Mouse (Mus musculus) cerebellum, adult (tissue): ENCODE data around the gene Gopc.

Experiments
- ATAC-seq: cut with Nextera tagmentation; 2 replicates; pipeline ENCODE4 v1.9.2; 2017; ENCODE audit warnings: mild to moderate bottlenecking, moderate library complexity, mixed read lengths; ENCODE audit not compliant: insufficient number of reproducible peaks, low FRiP score, low TSS enrichment

Gene Gopc

DNA sequence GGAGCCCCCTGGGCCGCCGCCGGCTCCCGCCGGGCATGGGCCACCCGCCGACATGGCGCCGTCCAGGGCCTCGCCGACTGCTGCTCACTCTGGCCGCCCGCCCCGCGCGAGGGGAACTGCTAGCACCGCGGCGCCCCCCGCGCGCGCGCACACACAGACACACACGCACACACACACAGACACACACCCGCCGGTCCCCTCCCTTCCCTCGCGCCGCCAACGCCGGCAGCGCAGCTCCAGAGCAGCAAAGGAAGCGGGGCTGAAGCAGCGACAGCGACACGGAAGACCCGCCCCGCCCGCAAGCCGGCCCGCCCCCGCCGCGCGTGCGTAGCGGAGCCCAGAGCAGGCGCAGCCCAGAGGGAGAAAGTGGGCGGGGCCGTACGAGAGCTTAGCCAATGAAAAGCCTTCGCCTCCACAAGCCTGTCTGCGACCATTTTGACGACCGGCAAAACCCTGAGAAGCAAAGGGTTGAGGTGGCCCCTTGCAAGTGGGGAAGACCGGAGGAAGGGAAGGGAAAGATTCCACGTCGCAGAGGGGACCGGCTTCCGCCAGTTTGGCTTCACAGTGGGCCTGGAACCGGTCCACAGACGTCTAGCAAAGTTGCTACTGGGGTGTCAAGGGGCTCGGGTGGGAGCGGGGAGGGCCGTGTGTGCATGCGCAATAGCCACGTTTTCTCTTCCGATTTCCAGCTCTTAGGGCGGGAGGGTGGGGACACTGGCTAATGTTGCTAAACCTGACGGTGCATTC, at the start of gene Gopc:
Gene Gopc (minus strand): TSS at position 280 of the 747 bp plus-strand sequence.
- peak; percentile 93 for ATAC-seq

DNA sequence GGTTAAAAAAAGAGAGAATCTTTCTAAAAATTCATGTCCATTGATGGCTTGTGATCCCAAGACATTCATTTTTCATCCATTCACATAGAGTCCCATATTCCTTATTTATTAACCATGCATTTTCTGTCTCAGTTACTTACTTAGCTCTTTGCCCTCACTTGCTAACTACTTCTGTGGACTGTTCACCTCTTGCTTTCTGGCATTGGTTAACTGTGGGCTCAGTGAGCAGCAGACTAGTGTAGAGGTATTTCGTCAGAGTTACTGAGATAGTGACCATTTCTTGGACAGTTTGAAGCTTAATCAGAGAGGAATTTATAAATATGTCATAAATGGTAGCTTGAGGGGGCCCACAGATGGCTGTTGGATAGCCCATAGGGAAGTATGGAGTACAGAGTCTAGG, 49.0 kb upstream of the Gopc start:
- no peak for ATAC-seq

DNA sequence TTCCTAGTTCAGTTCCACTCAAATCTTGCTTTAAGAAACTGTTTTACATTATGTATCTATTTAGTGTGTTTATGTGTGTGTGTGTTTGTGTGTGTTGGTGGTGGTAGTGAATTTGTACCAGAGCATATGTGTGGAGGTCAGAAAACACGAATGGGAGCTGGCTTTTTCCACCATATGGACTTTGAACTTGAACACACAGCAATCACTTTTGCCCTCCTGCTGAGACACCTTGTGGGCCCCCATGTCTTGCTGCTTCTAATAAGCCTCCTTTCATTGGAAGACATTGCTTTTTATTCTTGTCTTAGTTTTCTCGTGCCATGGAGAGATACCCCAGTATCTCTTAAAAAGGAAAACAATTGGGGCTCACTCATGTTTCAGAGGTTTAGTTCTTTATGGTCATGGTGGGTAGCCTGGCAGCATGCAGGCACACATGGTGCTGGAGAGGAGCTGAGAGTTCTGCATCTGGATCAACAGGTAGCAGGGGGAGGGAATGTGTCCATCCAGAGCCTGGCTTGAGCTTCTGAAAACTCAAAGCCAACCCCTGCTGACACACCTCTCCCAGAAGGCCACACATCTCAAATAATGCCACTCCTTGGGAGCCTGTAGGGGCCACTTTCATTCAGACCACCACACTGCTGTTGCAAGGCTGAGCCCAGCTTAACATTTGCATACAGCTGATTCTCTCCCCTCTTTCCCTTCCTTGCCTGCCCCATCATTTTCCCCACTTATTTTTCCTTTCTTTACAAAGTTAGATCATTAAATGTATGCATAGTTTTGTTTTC, 45.9 kb upstream of the Gopc start:
- ATAC-seq: no peak

DNA sequence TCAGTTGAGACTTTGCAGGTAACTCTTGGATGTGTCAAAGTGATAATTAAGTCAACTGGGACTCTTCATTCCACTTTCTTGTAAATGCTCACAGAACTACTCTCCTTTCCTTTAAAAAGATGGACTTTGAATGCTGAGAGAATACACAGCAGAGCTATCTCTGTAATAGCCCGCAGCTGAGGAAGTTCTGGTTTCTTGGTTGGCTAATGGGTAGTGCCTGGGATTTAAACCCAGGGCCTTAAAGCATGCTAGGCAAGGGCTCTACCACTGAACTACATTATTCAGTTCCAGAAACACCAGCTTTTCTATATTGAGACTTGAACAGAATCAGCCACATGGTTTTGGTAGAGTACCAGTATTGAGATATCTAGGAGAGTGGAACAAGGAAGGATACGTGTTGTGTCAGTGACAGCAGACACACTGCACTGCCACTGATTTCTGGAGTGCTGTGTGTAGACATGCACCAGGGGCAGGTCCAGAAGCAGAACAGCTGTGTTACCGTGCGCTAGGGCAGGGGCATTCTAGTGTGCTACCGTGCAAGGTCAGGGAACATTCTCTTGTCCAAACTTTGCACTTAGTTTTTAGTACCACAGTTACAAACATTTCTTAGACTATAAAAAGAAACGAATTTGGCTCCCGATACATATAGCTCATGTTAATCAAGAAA, 44.5 kb upstream of the Gopc start:
- ATAC-seq: no peak

DNA sequence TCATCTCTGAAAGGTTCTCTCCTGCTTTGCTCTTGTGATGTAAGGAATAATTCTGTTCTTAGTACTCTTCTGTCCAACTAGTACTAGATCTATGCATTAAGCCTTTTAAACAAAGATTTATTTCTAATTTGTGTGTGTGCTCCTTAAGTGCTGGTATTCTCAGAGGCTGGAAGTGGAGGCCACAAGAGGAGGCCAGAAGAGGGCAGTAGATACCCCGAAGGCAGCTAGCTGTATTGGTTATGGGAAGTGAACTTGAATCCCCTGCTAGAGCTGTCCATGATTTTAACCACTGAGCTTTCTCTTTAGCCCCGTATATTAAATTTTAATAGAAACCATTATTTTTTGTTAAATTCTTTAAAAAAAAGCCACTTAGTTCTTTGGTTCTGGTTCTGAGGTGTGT, 41.2 kb upstream of the Gopc start:
- no peak for ATAC-seq

DNA sequence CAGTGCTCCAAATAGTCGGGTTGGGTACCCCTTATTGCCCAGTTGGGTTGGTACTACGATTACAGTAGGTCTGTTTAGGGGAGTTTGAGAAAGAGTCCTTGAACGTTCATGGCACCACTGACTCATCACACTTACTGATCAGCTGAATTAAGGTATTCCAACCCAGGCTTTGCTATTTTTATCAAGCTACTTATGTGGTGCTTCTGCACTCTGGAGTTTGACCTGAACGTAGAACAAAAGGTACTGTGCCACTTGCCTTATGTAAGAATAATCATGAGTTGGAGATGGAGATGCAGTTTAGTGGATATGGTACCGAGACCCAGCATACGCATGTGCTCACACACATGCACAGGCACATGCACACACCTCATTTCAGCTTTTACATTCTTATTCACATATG, 39.8 kb upstream of the Gopc start:
- no peak for ATAC-seq

DNA sequence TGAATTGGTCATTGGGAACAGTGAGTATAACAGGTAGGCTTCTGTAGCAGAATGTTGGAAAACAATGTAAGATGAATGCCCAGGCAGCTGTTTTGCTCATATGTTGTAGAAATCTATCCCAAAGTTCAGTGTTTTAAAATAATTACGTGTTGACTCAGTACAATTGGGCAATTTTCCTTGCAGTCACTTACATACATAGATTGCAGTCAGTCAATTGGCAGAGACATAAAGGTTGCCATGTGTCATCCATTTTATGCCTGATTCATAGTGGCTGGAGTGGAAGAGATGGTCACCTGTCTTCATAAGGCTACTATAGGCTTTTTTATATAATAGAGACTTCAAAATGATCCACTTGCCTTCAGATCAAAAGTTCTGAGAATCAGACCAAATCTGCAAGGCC, 38.6 kb upstream of the Gopc start:
- ATAC-seq: no peak

DNA sequence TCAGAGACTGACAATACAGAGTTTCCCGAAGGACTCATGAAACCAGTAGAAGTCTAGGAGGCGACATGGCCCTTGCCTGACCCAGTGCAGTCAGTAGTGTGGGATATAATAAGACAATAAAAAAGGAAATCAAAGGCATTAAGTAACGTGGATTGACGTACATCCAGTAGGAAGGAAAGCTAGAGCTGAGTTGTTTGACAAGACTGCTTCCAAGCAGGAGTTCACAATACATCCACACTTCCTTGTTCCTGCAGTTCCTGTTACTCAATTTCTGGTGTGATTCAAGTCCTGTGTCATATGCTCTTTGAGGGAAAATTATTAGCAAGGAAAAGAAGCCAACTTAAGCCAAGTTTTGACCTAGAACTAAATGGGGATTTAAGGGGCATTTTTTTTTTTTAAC, 37.5 kb upstream of the Gopc start:
- no peak for ATAC-seq

DNA sequence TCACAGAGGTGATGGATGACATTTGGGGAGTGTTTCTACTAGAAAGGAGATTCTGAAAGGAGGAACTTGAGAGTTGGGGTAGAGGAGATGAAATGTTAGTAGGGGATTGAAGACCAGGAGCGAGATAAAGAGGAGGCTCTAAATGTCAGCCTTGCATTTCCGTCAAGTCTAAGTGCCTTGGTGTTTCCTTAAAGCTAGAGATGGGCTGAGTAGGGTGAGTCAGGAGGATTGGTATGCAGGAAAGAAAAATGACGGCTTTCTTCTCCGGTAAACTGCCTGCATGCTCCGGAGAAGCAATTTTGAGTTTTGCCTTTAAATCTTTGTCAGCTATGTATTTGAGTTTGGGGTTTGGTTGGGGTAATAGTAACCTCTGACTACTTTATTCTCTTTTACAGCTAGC, 37.0 kb upstream of the Gopc start:
- no peak for ATAC-seq

DNA sequence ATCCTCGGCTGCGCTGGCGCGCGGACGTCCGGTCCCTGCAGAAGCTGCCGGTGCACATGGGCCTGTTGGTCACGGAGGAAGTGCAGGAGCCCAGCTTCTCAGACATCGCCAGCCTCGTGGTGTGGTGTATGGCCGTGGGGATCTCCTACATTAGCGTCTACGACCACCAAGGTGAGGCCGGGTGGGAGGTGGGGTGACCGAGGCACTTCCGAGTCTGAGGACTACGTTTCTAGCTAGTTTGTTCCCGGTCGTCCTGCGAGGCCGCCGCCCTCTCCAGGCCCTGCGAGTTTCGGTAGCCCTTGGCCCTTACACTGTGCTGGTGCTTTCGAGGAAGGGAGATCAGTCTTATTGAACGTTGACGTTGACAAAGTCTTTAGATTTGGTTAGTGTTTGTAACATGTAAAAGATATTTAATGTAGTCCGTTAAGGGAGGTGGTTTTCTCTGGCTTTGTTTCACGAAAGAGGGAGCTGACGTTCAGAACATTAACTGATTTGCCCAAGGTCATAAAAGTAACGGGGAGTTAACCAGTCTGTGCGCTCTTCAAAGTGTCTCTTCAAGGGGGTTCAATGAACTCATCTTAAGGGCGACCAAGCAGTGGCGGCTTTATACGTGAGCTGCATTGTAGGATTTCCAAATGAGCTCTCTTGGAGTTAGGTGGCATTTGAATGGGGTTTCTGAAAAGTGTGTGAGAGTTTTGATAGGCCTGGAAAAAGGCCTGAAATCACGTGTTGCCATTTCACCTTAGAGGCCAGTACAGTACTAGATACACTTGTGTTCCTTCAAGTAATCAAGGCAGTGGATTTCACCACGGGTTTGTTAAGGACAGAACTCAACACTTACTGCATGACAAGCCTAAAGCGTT, 36.3 kb upstream of the Gopc start:
- ATAC-seq: no peak; the same call in 1 of the 2 replicates

DNA sequence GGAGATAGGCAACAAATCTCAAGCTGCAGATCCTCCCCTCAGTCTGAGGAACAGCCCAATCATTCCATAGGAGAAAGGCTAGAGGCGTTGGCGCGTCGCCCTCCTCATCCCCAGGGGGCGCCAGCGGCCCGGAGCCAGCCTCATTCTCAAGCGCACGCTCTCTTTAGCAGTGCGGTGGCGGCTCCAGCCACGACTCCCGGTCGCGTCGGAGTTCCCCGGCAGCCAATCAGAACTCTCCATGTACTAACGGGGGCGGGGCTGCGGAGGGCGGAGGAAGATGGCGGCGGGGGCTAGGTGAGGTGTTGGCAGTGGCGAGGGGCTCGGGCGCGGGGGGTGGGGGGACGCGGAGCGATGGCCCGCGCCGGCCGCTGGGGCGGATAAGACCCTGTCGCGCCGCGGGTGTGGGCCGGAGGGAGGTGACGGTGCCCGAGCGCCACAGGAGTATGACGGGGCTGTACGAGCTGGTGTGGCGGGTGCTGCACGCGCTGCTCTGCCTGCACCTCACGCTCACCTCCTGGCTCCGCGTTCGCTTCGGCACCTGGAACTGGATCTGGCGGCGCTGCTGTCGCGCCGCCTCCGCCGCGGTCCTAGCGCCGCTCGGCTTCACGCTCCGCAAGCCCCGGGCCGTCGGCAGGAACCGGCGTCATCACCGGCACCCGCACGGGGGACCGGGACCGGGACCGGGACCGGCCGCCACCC, 35.5 kb upstream of the Gopc start, which contains the start of gene Nus1:
Gene Nus1 (plus strand): TSS at position 249 of the 699 bp plus-strand sequence.
- ATAC-seq: peak; percentile 93

DNA sequence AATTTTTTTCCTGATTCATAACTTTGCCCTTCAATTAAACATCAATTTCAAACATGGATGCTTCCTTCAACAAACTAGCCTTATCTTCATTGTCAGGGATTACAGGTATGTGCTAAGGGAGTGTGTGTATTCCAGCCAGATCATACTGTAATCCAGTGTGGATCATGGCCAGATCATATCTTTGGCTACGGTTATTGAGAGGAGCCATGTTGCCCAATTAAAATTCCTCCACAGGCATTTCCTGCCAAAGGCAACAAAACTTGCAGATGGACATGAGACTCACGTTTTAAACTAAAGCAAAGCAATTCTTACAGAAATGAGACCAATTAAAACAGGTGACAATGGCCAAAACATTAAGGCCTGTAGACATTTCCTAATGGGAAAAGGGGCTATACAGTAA, 34.5 kb upstream of the Gopc start:
- no peak for ATAC-seq

DNA sequence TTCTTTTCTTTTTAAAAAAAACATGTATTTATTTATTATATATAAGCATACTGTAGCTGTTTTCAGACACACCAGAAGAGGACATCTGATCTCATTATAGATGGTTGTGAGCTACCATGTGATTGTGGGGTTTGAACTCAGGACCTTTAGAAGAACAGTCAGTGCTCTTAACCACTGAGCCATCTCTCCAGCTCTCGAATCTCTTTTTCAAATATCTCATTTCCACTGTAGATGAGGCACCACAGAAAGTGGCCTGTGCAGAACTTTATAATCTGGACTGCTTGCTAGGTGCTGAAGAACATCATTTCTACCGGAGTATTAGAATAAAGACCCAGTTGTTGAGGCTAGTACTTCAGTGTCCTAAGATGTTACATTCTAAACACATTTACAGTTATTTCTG, 33.1 kb upstream of the Gopc start:
- ATAC-seq: no peak

DNA sequence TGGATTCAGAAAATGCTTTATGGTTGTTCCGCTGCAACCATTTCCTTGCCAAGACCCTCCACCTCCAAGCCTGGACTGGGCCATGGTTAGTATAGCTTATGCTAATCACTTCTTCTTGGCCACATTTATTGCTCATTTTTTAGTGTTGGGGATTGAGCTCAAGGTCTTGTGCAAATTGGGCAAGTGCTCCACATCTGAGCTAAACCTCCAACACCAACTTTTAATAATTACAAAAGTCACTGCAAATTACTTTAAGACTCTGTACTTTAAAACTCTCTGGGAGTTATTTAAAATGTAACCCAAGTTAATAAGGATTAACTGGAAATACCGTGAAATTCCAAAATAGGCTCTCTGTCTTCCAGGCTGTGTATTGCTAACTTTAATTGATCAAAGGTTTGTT, 25.6 kb upstream of the Gopc start:
- ATAC-seq: no peak

DNA sequence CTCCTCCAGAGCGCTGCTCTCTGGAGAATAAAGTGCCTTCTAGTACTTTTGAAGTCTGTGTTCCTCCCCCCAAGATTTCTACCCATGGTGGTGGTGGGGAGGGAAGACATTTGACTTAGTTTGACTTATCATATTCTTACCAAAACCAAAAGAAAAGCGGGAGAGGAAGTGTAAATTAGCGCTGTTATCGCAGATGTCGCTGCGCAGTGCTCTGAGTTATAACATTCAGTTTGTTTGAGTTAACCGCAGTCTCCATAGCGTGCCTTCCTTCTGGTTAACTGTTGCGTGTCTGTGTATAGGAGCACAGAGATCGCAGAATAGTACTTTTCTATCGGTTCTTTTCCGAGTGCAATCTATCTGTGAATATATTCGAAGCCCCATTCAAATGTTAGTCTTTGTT, 23.2 kb upstream of the Gopc start:
- no peak for ATAC-seq

DNA sequence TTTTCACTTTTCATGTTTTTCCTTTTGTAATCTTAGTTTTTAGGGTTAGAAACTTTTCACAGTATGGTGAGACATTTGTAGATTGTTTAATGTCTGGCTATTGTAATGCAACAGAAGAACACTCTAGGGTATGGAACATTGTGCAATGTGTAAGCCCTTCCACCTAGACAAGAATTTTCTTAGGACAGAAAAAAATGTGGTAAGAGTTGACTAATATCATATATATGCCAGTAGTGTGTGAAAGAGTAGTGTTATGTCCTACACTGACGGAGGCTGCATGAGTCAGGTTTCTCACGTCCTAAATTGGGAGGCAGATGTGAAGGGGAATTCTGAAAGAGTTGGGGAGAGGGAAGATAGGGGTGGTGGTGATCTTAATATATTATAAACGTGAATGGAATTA, 17.8 kb upstream of the Gopc start:
- ATAC-seq: no peak

DNA sequence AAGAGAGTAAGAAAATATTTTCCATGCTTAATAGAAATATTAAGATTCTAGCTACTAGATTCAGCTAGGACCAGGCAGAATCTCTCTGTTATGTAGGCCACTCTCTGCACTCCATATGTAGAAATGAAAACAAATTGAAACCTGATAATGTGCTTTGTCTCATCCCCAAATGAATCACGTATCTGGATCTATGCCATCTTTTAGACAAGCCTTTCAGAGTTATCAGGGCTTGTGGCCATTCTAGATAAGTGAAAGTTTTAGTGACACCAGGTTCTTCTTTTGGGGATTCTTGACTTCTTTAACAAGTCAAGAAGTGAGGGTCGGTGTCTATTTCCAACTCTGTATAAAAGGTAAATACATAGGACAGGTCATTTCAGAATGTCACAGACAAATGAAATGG, 16.8 kb upstream of the Gopc start:
- no peak for ATAC-seq

DNA sequence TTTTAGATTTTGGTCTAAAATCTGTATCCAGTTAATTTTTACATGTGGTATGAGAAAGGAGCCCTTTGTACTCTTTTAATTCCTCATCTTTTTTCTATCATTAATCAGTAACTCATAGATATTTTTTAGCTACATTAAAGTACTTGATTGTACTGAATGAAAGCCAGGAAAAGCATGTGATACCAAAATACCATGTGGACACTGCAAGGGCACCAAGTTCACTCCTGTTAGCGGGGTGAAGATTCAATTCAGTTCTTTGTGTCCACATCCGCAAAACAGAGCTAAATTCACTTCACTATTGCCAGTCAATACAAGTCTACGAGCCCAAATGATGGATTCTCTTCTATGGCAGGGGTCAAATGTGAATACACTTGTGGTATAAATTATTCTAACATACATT, 14.7 kb upstream of the Gopc start:
- no peak for ATAC-seq

DNA sequence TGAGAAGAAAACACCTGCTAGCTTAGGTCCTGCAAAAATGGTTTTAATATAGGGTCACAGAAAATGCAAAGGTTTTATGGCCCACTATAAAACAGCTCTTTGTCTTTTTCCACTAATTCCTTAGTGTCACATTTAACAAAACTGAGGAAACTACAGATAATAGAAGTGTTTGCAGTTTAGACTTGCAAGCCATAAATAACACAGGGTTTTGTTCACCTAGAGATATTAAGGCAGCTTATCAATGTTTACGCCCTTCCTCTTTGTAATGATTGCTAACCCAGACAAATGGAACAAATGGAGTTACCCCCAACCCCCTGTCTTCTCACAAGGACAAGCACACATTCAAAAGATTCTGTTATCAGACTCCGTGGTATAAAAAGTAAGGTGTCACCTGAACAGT, 9.3 kb upstream of the Gopc start:
- ATAC-seq: no peak

DNA sequence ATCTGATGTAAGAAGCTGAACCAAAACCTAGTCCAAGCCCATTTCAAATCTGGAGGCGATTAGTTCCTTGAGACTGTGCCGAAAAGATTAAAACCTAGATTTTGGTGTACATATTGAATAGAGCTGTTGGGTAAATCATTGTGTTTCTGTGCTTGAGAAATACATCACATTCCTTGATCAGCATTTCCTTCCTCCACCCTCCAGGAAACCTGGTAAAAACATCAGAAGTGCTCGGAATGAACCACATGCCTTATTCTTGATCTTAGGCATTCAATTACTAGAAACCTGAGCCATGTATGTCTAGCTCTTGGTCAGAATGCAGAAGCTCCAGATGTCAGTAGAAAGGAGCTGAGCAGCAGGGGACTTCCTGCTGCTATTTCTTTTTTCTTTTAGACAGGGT, 7.5 kb upstream of the Gopc start:
- ATAC-seq: no peak
